Mouse (Mus musculus) T-helper 1 cell (primary cell): Measurements from ENCODE around the gene Ech1.

ENCODE experiments used
- in situ Hi-C: fragments of 300-600 bp; cut with MboI, MseI; formaldehyde crosslinking; loops from one replicate; pipeline ENCODE4 v1.15.1; 2025; ENCODE audit warnings: high pct_unique_total_duplicates

Gene Ech1

DNA sequence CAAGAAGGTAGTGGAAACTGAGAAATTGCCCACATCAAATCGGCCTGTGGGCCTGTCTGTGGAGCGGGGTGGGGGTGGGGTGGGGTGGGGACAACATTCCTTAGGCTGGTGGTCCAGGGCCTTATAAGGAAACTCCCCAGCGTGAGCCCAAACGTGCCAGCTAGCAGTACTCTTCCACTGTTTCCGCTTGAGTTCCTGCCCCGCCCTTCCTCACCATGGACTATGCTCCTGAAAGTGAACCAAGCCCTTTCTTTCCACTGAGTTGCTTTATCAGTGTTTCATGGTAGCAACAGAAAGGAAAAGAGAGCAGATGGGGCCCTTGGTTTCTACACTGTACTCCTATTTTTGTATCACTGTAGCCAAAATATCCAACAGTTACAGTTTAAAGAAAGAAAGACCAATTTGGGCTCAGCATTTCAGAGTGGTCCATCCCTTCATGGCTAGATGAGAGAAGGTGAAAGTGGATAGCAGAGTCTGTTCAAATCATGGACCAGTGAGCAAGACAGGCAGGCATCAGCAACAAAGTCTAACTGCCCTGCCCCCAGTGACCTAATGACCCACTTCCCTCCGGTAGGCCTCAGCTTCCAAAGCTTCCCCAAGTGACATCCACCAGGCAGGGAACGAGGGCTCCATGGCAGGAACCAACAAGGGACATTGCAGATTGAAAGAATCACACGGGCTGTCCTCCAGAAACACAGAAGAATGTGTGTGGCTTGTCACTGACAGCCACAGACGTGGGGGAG, 22.0 kb upstream of the Ech1 start:
- in situ Hi-C loops = no loop called here

DNA sequence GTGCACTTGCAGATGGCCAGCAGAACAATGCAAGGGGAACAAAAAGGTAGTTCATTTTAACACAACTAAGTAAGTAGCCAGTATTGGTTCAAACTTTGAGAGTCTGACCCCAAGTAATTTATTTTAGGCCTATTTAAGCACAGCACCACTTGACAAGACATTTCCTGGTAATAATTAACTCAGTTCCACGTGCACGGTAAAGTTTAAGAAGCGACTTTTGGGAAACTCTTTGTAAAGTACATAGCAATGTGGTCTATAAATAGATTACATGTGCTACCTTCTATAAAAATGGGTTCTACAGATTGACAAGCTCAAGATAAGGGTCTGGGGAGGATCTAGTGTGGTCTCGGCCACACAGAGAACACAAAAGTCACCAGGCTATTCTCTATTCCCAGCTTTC, 21.3 kb upstream of the Ech1 start:
- in situ Hi-C loops = no loop called here

DNA sequence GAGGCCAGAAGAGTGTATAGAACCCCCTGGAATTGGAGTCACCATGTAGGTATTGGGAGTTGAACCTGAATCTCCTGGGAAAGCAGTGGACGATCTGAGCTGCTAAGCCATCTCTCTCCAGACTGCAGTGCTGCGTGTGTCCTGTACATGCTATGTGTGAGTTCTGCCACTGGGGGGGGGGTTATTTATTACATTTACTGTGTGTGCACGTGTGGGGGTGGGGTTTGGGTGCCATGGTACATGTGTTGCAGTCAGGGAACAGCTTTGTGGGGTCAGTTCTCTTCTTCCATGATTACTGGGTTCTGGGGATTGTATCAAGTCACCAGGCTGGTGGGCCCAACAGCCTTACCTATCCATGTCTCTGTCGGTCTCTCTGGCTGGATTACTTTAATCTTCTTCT, 18.1 kb upstream of the Ech1 start:
- in situ Hi-C loops = no loop called here

DNA sequence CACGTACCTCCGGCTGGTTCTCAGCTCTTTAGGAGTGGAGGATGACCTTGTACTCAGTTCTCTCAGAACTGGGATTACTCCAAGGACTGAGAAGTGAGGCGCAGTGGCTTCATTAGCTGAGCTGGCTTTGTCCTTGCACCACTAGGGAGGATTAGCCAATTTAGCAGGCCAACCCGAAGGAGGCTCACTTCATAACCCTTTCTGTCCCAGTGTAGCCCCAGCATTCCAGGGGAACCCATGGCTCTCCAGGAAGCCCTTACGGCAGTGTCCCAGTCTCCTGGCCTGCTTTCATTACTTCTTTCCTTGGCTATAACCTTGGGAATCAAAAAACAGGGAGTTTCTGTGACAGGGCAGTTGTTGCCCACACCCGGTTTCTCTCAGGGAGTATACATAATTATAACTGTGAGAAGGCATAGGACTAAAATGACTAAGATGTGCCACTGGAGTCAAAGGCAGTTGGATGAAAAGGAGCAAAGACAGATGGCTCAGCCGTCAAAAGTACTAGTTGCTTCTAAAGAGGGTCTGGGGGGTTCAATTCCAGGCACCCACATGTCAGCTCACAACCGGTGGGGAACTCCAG, 17.3 kb upstream of the Ech1 start:
- in situ Hi-C loops = no loop called here

DNA sequence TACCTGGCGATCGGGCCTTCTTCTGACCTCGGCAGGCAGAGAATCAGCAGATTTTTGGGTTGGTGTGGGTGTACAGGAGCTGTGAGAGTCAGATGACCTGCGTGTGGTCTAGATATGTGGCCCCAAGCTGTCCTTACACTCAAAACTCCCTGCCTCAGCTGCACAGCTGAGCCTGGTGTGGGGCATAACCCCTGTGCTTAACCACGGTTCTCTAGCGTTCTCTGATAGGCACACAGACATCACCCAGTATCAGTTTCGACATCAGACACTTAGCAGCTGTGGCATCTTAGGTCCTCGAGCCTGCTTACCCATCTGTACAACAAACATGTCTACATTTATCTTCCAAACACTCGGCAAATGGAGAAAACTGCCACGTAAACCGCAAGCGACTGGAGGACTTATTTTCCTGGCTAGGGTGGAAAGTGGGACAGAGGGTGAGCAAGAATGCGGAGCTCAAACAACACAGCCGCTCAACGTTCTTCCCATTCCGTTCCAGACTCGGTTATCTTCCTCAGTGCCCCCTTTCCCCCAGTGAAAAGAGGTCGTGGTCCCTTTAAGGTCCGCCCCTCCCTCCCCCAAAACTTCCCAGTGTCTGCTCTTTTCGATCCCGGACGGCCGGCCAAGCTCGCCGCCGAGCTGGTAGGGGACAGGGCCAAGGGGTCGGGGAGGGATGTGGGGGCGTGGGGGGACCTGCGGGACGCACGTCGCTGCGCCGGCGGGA, 16.6 kb upstream of the Ech1 start, which contains the start of gene Hnrnpl:
Gene Hnrnpl (plus strand): TSS at position 321 of the 721 bp plus-strand sequence.
- in situ Hi-C loops = no loop called here

DNA sequence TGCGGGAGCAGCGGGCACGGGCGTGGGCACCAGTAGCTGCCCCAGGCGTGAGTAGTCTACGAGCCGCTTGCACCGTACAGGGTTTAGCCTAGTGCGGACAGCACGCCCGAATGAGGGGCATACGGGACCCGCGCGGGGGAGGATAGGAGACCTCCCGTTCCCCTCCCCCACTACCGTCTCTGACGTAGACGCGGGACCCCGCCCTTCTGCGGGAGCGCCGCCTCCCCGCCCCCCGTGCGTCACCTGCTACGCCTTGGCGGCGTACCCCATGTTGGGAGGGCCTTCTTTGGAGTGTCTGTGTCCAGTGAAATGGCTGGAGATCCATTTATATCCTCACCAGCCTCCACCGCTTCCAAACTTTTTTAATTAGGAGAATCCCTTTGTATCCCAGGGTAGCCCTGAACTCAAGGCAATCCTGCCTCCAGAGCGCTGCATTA, 16.0 kb upstream of the Ech1 start:
- in situ Hi-C loops = no loop called here

DNA sequence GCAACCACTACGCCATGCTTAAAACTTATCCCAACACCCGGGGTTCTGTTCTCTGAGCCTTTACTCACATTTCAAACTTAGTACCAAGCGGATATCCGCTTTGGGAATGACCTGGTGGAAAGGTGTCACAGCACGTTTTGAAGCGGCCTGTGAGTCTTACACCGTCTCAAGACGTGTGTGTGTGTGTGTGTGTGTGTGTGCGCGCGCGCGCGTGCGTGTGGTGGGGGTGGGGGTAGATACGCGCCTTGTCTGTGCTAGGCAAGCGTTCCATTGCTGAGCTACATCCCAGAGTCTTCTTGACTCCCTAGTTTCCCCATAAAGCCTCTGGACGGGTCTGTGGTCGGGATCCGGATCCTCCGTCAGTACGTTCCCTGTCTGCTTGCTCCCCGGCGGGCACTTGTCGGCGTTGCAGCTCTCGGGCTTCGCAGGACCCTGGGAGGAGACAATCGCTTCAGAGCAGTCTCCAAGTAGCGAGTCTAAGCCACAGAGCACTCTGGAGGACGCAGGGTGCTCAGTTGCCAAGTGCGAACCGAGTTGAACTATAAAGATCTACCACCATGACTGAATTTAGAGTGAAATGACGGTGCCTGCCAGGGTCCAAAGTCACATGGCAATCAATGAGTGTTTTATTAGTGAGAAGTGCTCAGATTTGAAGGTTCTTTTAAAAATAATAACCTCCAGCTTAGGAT, 15.5 kb upstream of the Ech1 start:
- in situ Hi-C loops = no loop called here

DNA sequence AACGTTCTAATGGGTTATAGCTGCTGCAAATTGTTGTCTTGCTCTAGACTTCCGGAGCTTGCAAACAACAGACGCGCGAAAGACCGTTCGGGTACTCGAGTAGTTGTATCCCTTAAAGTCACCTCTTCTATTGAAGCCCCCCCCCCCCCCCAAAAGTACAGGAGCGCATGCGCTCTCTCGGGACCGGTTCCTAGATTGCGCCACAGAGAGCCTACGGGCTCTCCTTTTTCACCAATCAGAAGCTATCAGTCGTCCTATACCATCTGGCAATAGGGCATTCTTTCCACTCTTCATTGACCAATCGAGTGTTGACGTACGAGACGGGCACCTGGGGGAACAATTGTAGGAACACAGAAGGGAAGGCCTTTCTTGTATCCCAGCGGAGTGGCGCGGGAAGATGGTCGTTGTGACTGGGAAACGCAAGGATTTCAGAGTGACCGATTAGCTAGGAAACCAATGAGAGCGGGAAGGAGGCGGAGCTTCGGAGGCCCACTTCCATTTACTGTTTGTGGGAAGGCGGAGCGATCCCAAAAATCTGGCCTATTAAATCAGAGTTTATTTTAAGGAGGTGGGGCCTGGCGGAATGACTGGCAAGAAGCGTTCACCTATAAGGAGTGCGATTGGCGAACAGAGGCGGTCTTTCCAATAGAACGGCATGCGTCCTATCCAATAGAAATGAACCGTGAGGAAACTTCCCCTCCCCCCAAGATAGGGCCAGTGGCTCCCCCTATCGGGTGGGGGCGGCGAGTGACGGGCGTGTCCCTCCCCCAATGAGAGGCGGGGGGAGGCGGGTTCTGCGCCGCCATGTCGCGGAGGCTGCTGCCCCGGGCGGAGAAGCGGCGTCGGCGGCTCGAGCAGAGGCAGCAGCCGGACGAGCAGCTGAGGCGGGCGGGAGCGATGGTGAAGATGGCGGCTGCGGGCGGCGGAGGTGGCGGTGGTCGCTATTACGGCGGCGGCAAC, 14.6 kb upstream of the Ech1 start:
- in situ Hi-C loops = no loop called here

DNA sequence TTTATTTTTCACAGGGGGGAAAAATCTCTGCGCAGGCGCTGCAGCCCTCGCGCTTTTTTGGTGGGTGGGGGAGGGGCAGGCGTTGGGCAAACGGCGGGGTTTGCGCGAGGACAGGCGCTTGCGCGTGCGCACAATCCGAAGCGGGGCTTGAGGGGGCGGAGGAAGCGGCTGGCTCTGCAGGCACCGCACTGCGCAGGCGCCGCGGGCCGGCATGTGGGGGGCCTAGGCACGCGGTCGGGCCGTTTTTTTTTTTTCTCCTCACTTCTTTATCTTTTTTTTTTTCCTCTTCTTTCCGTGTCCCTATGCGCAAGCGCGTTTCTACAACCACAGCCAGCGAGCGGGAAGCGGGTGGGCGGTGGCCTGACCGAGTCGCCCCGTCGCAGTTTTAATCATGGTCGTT, 13.8 kb upstream of the Ech1 start:
- in situ Hi-C loops = no loop called here

DNA sequence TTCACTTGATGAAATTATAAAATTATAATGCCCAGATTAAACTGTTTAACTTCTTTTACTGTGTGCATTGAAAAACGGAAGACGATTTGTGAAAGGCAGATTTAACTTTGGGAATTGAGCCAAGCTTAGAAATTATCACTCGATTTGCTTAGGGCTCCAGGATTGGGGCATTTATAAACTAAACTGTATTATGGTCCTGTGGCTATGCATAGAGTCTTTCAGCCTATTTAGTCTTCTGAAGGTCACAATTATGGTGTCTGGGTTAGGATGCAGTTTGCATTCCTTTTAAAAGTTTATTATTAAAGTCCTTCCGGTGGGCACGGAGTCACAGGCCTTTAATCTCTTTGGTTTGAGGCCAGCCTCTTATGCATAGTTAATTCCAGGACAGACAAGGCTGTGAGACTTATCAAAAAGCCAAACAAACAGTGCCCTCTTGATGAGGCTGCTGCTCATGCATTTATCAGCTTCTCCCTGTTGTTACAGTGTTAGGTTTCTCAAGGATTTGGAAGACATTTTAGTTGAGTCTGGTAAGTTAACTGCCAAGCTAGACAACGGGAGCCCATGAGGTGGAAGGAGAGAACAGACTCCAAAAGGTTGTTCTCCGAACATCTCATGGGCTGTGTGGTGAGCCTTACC, 13.3 kb upstream of the Ech1 start:
- in situ Hi-C loops = no loop called here

DNA sequence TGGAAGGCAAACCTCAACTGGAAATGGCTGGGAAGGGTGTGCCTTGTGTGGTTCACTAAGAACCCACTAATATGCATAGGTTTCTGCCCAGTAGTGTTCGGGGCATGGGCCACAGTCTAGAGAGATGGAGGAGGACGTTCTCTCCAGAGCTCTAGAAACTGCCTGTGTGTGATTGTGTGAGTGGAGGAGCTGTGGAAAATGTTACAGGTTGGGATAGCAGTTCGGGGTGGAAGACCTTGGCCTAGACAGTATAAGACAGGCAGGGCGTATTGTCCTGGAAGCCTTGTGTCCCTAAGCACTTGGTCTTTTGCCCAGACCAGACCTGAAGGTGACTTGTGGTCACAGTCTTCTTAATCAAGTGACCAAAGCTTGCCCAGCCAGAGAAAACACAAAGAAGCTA, 12.6 kb upstream of the Ech1 start:
- in situ Hi-C loops = no loop called here

DNA sequence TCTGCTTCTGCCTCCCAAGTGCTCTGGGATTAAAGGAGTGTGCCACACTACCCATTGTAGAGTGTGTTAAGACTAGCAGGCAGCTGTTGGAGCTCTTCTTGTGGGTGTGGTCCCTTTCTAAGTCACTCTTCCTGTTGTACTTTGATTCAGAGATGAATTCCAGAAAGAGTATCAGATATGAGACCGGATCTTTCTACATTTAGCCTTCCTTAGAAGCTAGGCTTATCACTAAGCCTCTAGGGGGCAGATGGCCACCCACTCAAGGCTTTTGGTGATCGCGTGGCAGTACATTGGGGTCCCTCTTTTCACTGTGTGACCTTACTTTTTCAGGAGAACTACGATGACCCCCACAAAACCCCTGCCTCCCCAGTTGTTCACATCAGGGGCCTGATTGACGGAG, 12.1 kb upstream of the Ech1 start:
- in situ Hi-C loops = no loop called here

DNA sequence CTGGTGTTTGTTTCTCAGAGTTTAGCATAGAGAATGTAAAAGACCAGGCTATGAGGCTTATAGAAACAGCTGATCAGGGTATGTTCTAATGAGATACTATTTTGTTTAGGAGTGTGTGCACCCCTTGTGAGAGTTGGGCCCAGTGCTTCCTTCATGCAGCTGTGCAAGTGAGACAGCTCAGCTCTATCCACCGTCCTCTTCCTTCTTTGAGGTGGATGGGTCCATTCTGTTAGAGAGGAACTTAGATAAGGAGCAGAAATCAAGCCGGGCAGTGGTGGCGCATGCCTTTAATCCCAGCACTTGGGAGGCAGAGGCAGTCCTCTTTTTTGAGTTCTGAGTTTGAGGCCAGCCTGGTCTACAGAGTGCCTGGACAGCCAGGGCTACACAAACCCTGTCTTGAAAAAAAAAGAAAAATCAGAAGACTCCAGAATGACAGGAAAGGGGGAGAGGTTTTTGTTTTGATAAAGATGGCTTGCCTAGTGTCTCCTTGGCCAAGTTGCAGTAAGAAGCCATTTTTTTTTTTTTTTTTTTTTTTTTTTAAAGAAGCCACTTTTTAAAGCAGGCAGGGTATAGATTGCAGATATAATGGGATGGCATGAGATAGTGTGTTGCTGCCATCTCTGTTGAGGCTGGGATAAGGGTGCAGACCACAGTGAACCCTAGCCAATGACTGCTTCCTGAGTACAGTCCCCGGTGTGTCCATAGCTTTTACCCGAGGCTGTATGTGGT, 10.5 kb upstream of the Ech1 start:
- in situ Hi-C loops = no loop called here

DNA sequence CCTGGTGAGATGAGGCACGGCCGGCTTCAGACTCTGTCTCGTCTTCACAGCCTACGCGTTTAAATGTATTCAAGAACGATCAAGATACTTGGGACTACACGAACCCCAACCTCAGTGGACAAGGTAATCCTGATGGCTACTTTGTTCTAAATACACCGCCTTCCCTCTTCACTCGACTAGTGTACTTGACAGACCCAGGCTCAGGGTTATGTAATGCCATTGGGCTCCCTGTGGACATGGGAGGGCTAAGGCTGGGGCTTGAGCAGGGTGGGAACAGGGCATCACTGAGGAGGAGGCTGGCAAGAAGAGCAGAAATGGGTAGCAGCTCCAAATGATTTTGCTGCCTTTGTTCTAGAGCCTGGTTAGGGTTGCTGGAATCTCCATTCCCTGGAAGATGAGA, 9.8 kb upstream of the Ech1 start:
- in situ Hi-C loops = no loop called here

DNA sequence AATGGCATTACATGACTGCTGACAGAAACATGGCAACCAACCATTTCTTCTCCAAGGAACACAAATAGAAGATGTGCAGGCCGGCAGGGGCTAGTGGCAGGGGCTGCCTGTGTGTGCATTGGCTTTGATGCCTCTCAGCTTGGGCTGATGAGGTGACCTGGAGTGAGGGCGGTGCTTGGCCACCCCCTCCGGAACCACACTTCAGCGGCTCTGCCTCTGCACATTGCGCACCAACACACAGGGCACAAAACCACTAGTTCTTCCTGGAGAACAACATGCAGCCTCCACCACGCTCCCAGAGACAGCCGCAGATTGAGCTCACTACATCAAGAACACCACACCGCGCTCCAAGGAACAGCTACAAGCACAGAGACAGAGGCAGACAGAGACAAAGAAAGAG, 8.8 kb upstream of the Ech1 start:
- in situ Hi-C loops = no loop called here

DNA sequence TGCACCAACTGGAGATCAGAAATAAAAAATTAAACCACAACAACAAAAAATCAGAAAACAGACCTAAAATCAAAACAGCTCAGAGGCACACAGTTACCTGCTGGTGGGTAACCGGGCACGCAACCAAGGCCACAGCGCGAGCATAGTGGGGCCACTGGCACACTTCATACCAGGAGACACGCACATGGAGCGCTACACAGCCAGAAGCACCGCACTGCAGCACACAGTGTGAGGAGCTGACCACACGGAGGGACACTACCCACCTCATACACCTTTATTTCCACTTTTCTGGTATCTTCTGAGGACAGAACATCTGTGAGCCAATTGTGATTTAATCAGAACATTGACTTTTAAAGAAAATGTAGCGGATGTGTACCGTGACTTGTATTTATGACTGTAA, 8.1 kb upstream of the Ech1 start:
- in situ Hi-C loops = no loop called here

DNA sequence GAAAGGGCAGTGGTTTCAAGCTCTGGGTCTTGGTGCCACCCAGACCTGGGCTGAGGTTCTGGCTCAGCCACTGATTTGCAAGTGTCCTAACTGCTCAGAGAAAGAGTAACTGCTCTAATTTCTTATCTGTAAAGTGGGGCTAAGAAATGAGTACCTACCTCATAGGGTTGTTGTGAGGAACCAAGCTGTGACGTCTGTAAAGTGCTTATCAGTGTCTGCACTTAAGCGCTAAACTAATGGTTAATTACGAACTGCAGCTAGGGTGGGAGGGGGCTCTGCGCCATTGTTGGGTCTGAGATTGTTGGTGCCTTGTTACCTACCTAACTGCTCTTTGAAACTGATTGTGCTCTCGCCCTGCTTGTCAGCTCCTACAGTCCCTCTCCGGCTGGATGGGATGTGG, 7.5 kb upstream of the Ech1 start:
- in situ Hi-C loops = no loop called here

DNA sequence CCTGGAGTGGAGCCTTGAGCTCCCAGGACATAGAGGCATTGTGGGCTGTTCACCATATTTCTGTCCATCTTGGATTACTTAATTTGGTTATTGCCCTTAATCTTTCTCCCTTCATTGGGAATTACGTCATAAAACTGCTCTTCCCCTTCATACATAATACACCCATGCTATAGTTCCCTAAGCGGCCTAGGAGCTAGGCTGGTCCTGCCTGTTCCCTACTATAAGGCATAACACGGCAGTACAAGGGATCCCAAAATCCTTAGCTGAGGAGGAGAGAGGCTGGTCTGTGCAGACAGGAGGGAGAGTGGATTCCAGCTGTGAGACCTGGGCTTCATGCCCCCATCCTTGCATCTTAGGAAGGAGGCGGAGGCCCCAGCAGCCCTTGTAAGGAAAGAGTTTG, 7.1 kb upstream of the Ech1 start:
- in situ Hi-C loops = no loop called here

DNA sequence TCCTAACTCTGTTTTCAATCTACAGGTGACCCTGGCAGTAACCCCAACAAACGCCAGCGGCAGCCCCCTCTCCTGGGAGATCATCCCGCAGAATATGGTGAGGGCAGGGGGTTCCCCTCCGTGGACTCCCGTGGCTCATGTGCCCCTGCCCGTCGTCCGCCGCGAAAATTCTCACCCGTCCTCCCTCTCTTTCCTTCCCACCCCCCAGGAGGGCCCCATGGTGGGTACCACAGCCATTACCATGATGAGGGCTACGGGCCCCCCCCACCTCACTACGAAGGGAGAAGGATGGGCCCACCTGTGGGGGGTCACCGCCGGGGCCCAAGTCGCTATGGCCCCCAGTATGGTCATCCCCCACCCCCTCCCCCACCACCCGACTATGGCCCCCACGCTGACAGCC, 6.6 kb upstream of the Ech1 start:
- in situ Hi-C loops = no loop called here

DNA sequence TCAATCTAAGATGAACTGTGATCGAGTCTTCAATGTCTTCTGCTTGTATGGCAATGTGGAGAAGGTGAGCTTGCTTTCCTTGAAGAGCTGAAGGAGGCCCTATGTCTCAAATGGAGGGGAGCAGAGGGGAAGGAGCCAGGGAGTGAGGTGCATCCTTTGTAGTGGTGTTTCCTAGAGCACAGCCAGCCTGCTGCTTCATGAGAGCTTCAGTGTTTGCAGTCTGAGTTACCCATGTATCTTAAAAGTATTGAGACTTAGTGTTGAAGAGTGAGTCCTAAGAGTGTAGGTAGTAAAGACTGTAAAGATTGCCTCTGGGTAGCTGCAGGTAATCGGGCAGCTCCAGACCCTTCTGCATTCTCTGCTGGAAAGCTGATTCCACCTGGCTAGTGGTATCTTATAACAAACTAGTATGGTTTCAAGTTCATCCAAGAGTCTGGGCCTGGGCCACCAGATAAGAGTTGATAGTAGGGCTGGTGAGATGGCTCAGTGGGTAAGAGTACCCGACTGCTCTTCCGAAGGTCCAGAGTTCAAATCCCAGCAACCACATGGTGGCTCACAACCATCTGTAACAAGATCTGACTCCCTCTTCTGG, 6.1 kb upstream of the Ech1 start:
- in situ Hi-C loops = no loop called here
